Mouse (Mus musculus) MEL (cell line): ENCODE measurements around the gene Slc23a2.

Source experiments
- EP300 ChIP-seq, 2 experiments: IDR thresholded peaks; 2 replicates each; pipeline ENCODE4 v1.6.1; 2011; ENCODE audit warnings: improper control_type of control experiment in 2 of 2, low read length in 2 of 2, low read depth in 1 of 2, mild to moderate bottlenecking in 1 of 2
- GATA1 ChIP-seq: IDR thresholded peaks from 2 replicates; pipeline ENCODE4 v1.6.1; 2011; ENCODE audit warnings: low read depth, low read length, improper control_type of control experiment
- HCFC1 ChIP-seq: IDR thresholded peaks from 2 replicates; pipeline ENCODE4 v1.6.1; 2012; ENCODE audit warnings: low read depth, mild to moderate bottlenecking, inconsistent platforms, low read length, improper control_type of control experiment, moderate library complexity
- MAX ChIP-seq: IDR thresholded peaks from 2 replicates; pipeline ENCODE4 v1.6.1; 2011; ENCODE audit warnings: low read length, improper control_type of control experiment
- POLR2A ChIP-seq, 2 experiments: IDR thresholded peaks; 2 replicates each; pipeline ENCODE4 v1.6.1; 2011 to 2012; ENCODE audit warnings: low read length in 2 of 2, mild to moderate bottlenecking in 2 of 2, control low read depth in 1 of 2, improper control_type of control experiment in 1 of 2, low read depth in 1 of 2, moderate library complexity in 1 of 2; ENCODE audit not compliant: control insufficient read depth in 1 of 2, insufficient read depth in 1 of 2, poor library complexity in 1 of 2
- POLR2AphosphoS5 ChIP-seq: IDR thresholded peaks from 2 replicates; pipeline ENCODE4 v1.6.1; 2012; ENCODE audit warnings: low read depth, borderline replicate concordance, mild to moderate bottlenecking, inconsistent platforms, low read length, moderate library complexity, mixed read lengths
- TAL1 ChIP-seq: IDR thresholded peaks from 2 replicates; pipeline ENCODE4 v1.6.1; 2012; ENCODE audit warnings: mild to moderate bottlenecking, inconsistent platforms, low read length, moderate library complexity, mixed read lengths
- ZMIZ1 ChIP-seq: IDR thresholded peaks from 2 replicates; pipeline ENCODE4 v1.6.1; 2012; ENCODE audit warnings: low read depth, mild to moderate bottlenecking, inconsistent platforms, low read length, improper control_type of control experiment, moderate library complexity

GRCm38 (mm10) chr2:132179371-132179770 is 34.5 kb upstream of the Slc23a2 start:
- TF ChIP-seq HCFC1 = no peak
- TF ChIP-seq TAL1 = no peak
- no peak for TF ChIP-seq POLR2AphosphoS5
- TF ChIP-seq GATA1 = no peak
- TF ChIP-seq ZMIZ1 = no peak
- TF ChIP-seq EP300 (IDR thresholded peaks at IDR 0.05; ENCODE audit: low read depth in 1 of 2, low read length in 2 of 2) = no peak
- TF ChIP-seq POLR2A (IDR thresholded peaks at IDR 0.05; ENCODE audit: control insufficient read depth in 1 of 2, insufficient read depth in 1 of 2, low read depth in 1 of 2, low read length in 2 of 2, poor library complexity in 1 of 2) = no peak
- TF ChIP-seq MAX = no peak
